Mouse (Mus musculus) MEL (cell line): ENCODE data around the gene Hoxc5. TPM values are rescaled to one million over a fixed set of nuclear protein-coding genes. Genes with fewer than 3 reads are reported as not detected.

Source experiments
- DNase-seq: peaks from one replicate; pipeline ENCODE4 v3.0.0; 2011; ENCODE audit warnings: low read depth, low spot score
- H3K27ac ChIP-seq: 2 replicates; pipeline ENCODE4 v1.5.1; 2012; ENCODE audit warnings: low read depth, mild to moderate bottlenecking, control low read depth, low read length, moderate library complexity; ENCODE audit not compliant: control insufficient read depth
- H3K27me3 ChIP-seq, 2 experiments: fragments of 150-350 bp in 1 of 2; sonication (generic) in 1 of 2; 2 replicates each; pipeline ENCODE4 v1.6.1; 2012; ENCODE audit warnings: low read length in 2 of 2, mild to moderate bottlenecking in 2 of 2, improper control_type of control experiment in 1 of 2, moderate library complexity in 1 of 2; ENCODE audit not compliant: insufficient read depth in 2 of 2, control insufficient read depth in 1 of 2
- H3K36me3 ChIP-seq, 2 experiments: 2 replicates each; pipeline ENCODE4 v1.6.1; 2012 to 2014; ENCODE audit warnings: low read length in 2 of 2, improper control_type of control experiment in 1 of 2, inconsistent platforms in 1 of 2, mild to moderate bottlenecking in 1 of 2; ENCODE audit not compliant: insufficient read depth in 2 of 2, control insufficient read depth in 1 of 2
- H3K4me1 ChIP-seq, 2 experiments: fragments of 150-350 bp in 1 of 2; sonication (generic) in 1 of 2; 2 replicates each; pipeline ENCODE4 v1.6.1; 2012; ENCODE audit warnings: low read length in 2 of 2, improper control_type of control experiment in 1 of 2, mild to moderate bottlenecking in 1 of 2; ENCODE audit not compliant: insufficient read depth in 2 of 2, control insufficient read depth in 1 of 2
- H3K4me3 ChIP-seq, 2 experiments: fragments of 150-350 bp in 1 of 2; sonication (generic) in 1 of 2; 2 replicates each; pipeline ENCODE4 v1.5.1; 2012; ENCODE audit warnings: low read depth in 2 of 2, low read length in 2 of 2, mild to moderate bottlenecking in 2 of 2, moderate library complexity in 2 of 2, control low read depth in 1 of 2, improper control_type of control experiment in 1 of 2; ENCODE audit not compliant: control insufficient read depth in 1 of 2, insufficient read depth in 1 of 2
- H3K79me2 ChIP-seq: 2 replicates; pipeline ENCODE4 v1.6.1; 2012; ENCODE audit warnings: mild to moderate bottlenecking, low read length, moderate library complexity; ENCODE audit not compliant: control insufficient read depth, poor library complexity, insufficient read depth
- H3K9ac ChIP-seq: 2 replicates; pipeline ENCODE4 v1.6.1; 2012; ENCODE audit warnings: low read depth, mild to moderate bottlenecking, control low read depth, low read length, moderate library complexity; ENCODE audit not compliant: control insufficient read depth, poor library complexity, severe bottlenecking
- H3K9me3 ChIP-seq: fragments of 150-350 bp; sonication (generic); replicated peaks from 2 replicates; pipeline ENCODE4 v1.6.1; 2012; ENCODE audit warnings: mild to moderate bottlenecking, low read length, improper control_type of control experiment, moderate library complexity; ENCODE audit not compliant: insufficient read depth
- BHLHE40 ChIP-seq: IDR thresholded peaks from 2 replicates; pipeline ENCODE4 v1.6.1; 2012; ENCODE audit warnings: low read depth, mild to moderate bottlenecking, inconsistent platforms, low read length, improper control_type of control experiment, borderline replicate concordance
- CHD2 ChIP-seq: IDR thresholded peaks from 2 replicates; pipeline ENCODE4 v1.6.1; 2011; ENCODE audit warnings: low read length, improper control_type of control experiment
- E2F4 ChIP-seq: IDR thresholded peaks from 2 replicates; pipeline ENCODE4 v1.6.1; 2011; ENCODE audit warnings: low read depth, low read length, improper control_type of control experiment, borderline replicate concordance
- ELF1 ChIP-seq: IDR thresholded peaks from 2 replicates; pipeline ENCODE4 v1.6.1; 2014; ENCODE audit warnings: low read depth, mild to moderate bottlenecking, inconsistent platforms, low read length, improper control_type of control experiment, moderate library complexity
- EP300 ChIP-seq, 2 experiments: IDR thresholded peaks; 2 replicates each; pipeline ENCODE4 v1.6.1; 2011; ENCODE audit warnings: improper control_type of control experiment in 2 of 2, low read length in 2 of 2, low read depth in 1 of 2, mild to moderate bottlenecking in 1 of 2
- ETS1 ChIP-seq: IDR thresholded peaks from 2 replicates; pipeline ENCODE4 v1.6.1; 2012; ENCODE audit warnings: low read depth, mild to moderate bottlenecking, inconsistent platforms, low read length, improper control_type of control experiment, moderate library complexity
- GATA1 ChIP-seq: IDR thresholded peaks from 2 replicates; pipeline ENCODE4 v1.6.1; 2011; ENCODE audit warnings: low read depth, low read length, improper control_type of control experiment
- KAT2A ChIP-seq: conservative IDR thresholded peaks from 2 replicates; pipeline ENCODE4 v1.6.1; 2012; ENCODE audit warnings: low read depth, low read length, improper control_type of control experiment, inconsistent platforms
- MAFK ChIP-seq: IDR thresholded peaks from 2 replicates; pipeline ENCODE4 v1.6.1; 2011; ENCODE audit warnings: low read depth, mild to moderate bottlenecking, low read length, improper control_type of control experiment, borderline replicate concordance
- MAX ChIP-seq: IDR thresholded peaks from 2 replicates; pipeline ENCODE4 v1.6.1; 2011; ENCODE audit warnings: low read length, improper control_type of control experiment
- MEF2A ChIP-seq: IDR thresholded peaks from 2 replicates; pipeline ENCODE4 v1.6.1; 2014; ENCODE audit warnings: low read depth, mild to moderate bottlenecking, inconsistent platforms, low read length, improper control_type of control experiment; ENCODE audit not compliant: poor library complexity, insufficient replicate concordance, severe bottlenecking; ENCODE audit errors: extremely low read depth
- MYB ChIP-seq: IDR thresholded peaks from 2 replicates; pipeline ENCODE4 v1.6.1; 2011; ENCODE audit warnings: mild to moderate bottlenecking, low read depth, low read length, improper control_type of control experiment
- NRF1 ChIP-seq: IDR thresholded peaks from 2 replicates; pipeline ENCODE4 v1.6.1; 2014; ENCODE audit warnings: low read depth, mild to moderate bottlenecking, inconsistent platforms, low read length, improper control_type of control experiment, moderate library complexity; ENCODE audit not compliant: poor library complexity, insufficient read depth, severe bottlenecking
- POLR2A ChIP-seq, 2 experiments: IDR thresholded peaks; 2 replicates each; pipeline ENCODE4 v1.6.1; 2011 to 2012; ENCODE audit warnings: low read length in 2 of 2, mild to moderate bottlenecking in 2 of 2, control low read depth in 1 of 2, improper control_type of control experiment in 1 of 2, low read depth in 1 of 2, moderate library complexity in 1 of 2; ENCODE audit not compliant: control insufficient read depth in 1 of 2, insufficient read depth in 1 of 2, poor library complexity in 1 of 2
- POLR2AphosphoS5 ChIP-seq: IDR thresholded peaks from 2 replicates; pipeline ENCODE4 v1.6.1; 2012; ENCODE audit warnings: low read depth, borderline replicate concordance, mild to moderate bottlenecking, inconsistent platforms, low read length, moderate library complexity, mixed read lengths
- RAD21 ChIP-seq: IDR thresholded peaks from 2 replicates; pipeline ENCODE4 v1.6.1; 2011; ENCODE audit warnings: mild to moderate bottlenecking, low read depth, low read length, improper control_type of control experiment
- RCOR1 ChIP-seq: IDR thresholded peaks from 2 replicates; pipeline ENCODE4 v1.6.1; 2012; ENCODE audit warnings: low read depth, mild to moderate bottlenecking, inconsistent platforms, low read length, improper control_type of control experiment
- SIN3A ChIP-seq: IDR thresholded peaks from 2 replicates; pipeline ENCODE4 v1.6.1; 2012; ENCODE audit warnings: low read length, improper control_type of control experiment, inconsistent platforms
- SMC3 ChIP-seq: IDR thresholded peaks from 2 replicates; pipeline ENCODE4 v1.6.1; 2011; ENCODE audit warnings: low read depth, low read length, improper control_type of control experiment
- TBP ChIP-seq: IDR thresholded peaks from 2 replicates; pipeline ENCODE4 v1.8.0; 2011; ENCODE audit warnings: low read depth, low read length, improper control_type of control experiment
- TCF12 ChIP-seq: IDR thresholded peaks from 2 replicates; pipeline ENCODE4 v1.6.1; 2014; ENCODE audit warnings: low read depth, mild to moderate bottlenecking, inconsistent platforms, low read length, improper control_type of control experiment, moderate library complexity
- UBTF ChIP-seq: IDR thresholded peaks from 2 replicates; pipeline ENCODE4 v1.6.1; 2012; ENCODE audit warnings: low read depth, mild to moderate bottlenecking, inconsistent platforms, low read length, improper control_type of control experiment, moderate library complexity, borderline replicate concordance; ENCODE audit not compliant: insufficient read depth
- USF2 ChIP-seq, 2 experiments: IDR thresholded peaks; 2 replicates each; pipeline ENCODE4 v1.6.1; 2011 to 2012; ENCODE audit warnings: improper control_type of control experiment in 2 of 2, low read length in 2 of 2, borderline replicate concordance in 1 of 2, inconsistent platforms in 1 of 2, low read depth in 1 of 2, mild to moderate bottlenecking in 1 of 2; ENCODE audit not compliant: insufficient read depth in 1 of 2
- polyA plus RNA-seq, 2 experiments: library from polyadenylated mRNA; stranded (reverse) in 1 of 2; unstranded in 1 of 2; fragments of >175 nt in 1 of 2; fragments of >200 nt in 1 of 2; gene quantifications; 2 replicates each; pipeline versions ENCODE4 v1.2.1 to v1.2.4; 2012; ENCODE audit warnings: low replicate concordance in 2 of 2, low read depth in 1 of 2; ENCODE audit not compliant: insufficient read length in 2 of 2, insufficient read depth in 1 of 2, missing spikeins in 1 of 2
- total RNA-seq: library from RNA; depleted of rRNA; stranded (reverse); fragments of 300-350 nt; gene quantifications from 2 replicates; pipeline ENCODE4 v1.2.3, GENCODE M21; 2012

The Hoxc5 gene
- total and polyA plus RNA-seq, 3 experiments = 0.46 to 3.0 TPM; not detected in 1

DNA sequence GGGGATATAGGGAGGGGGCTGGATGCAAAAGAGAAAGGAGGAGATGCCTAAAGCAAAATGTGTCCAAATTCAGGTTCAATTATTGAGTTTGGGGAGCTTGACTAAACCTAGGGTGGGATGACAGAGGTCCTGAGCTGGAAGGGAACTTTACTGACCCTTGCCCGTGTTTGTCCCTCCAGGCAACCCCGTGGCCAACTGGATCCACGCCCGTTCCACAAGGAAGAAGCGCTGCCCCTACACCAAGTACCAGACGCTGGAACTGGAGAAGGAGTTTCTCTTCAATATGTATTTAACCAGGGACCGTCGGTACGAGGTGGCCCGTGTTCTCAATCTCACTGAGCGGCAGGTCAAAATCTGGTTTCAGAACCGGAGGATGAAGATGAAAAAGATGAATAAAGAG lies 16.5 kb downstream of the Hoxc5 start:
- Histone ChIP-seq H3K79me2 (peaks cover 24% of the 10 kb centered on the region), H3K9me3 (no peaks in the 10 kb centered on the region), H3K36me3 (peaks cover 0 to 13% of the 10 kb centered on the region in 2 experiments; a peak in 3 of 4 replicates), H3K9ac (no peak overlapping the region), H3K27ac (no peak overlapping the region), H3K27me3 (no peaks in the 10 kb centered on the region), H3K4me1 (peaks cover 7 to 17% of the 10 kb centered on the region in 2 experiments), H3K4me3 (no peak overlapping the region)
- TF ChIP-seq TBP (no peak), USF2 (IDR thresholded peaks at IDR 0.05; ENCODE audit: borderline replicate concordance in 1 of 2, insufficient read depth in 1 of 2, low read depth in 1 of 2, low read length in 2 of 2) (no peak), ETS1 (no peak), ELF1 (no peak), TCF12 (no peak), MEF2A (no peak), POLR2A (IDR thresholded peaks at IDR 0.05; ENCODE audit: control insufficient read depth in 1 of 2, insufficient read depth in 1 of 2, low read depth in 1 of 2, low read length in 2 of 2, poor library complexity in 1 of 2) (no peak), E2F4 (no peak), GATA1 (no peak), EP300 (IDR thresholded peaks at IDR 0.05; ENCODE audit: low read depth in 1 of 2, low read length in 2 of 2) (no peak), RCOR1 (no peak)
- DNase-seq = no peak

- Histone ChIP-seq H3K27me3 (no peaks in the 10 kb centered on the region), H3K36me3 (peaks cover 0 to 8% of the 10 kb centered on the region in 2 experiments; a peak in 3 of 4 replicates), H3K27ac (no peak overlapping the region), H3K9me3 (no peaks in the 10 kb centered on the region), H3K9ac (no peak overlapping the region), H3K4me1 (peaks cover under 1 to 10% of the 10 kb centered on the region in 2 experiments), H3K79me2 (peaks cover 18% of the 10 kb centered on the region), H3K4me3 (no peak overlapping the region)
- no peak for TF ChIP-seq TBP
- no peak for TF ChIP-seq SIN3A
- no peak for TF ChIP-seq MAX
- TF ChIP-seq BHLHE40 = no peak
- no peak for TF ChIP-seq CHD2
- no peak for TF ChIP-seq ETS1
- no peak for TF ChIP-seq NRF1
- TF ChIP-seq POLR2AphosphoS5 = no peak
- no peak for TF ChIP-seq USF2 (IDR thresholded peaks at IDR 0.05; ENCODE audit: borderline replicate concordance in 1 of 2, insufficient read depth in 1 of 2, low read depth in 1 of 2, low read length in 2 of 2)
- no peak for TF ChIP-seq SMC3
- TF ChIP-seq KAT2A = no peak
- no peak for TF ChIP-seq EP300 (IDR thresholded peaks at IDR 0.05; ENCODE audit: low read depth in 1 of 2, low read length in 2 of 2)
- no peak for TF ChIP-seq ELF1
- TF ChIP-seq E2F4 = no peak
- no peak for TF ChIP-seq RAD21
- TF ChIP-seq MAFK = no peak
- TF ChIP-seq MYB = no peak
- no peak for TF ChIP-seq TCF12
- TF ChIP-seq UBTF = no peak
- no peak for DNase-seq
Measured at GRCm38 (mm10) chr15:102984521-102984920, 17.3 kb downstream of the Hoxc5 start.
